Mouse (Mus musculus) CD4-positive, CD25-positive, alpha-beta regulatory T cell, adult 2 months (primary cell): Measurements from ENCODE around the gene Nr1i3.

ENCODE experiments used
- DNase-seq: peaks from one replicate; pipeline ENCODE4 v3.0.0-alpha.2; 2012; ENCODE audit warnings: low read depth, low spot score

Nr1i3 gene

DNA sequence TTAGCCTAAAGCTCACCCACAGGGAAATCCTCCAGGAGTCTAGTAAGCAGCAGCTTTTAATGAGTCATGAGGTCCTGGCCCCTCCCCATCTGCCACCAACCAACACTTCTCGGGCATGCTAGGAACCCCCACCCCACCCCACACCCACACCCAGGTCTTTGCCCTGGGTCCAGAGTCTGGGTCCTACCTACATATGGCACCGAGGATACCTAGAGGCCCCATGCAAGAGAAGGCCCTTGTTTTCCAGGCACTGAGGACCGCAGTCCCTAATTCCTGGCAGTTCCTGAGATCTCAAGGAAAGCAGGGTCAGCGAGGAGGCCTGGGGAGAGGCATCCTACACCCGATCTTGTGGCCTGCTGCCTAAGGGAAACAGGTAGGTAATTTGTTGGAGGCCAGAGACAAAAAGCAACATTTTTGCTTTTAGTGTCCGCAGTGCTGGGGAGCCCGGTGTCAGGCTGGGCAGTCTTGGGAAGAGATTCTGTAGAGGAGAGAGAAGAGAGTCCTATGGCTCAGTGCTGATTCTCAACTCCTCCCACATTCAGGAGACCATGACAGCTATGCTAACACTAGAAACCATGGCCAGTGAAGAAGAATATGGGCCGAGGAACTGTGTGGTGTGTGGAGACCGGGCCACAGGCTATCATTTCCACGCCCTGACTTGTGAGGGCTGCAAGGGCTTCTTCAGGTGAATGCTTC lies at the start of gene Nr1i3:
TSS of gene Nr1i3 (plus strand) at position 170 of the 696 bp plus-strand sequence.
- no peak for DNase-seq

DNA sequence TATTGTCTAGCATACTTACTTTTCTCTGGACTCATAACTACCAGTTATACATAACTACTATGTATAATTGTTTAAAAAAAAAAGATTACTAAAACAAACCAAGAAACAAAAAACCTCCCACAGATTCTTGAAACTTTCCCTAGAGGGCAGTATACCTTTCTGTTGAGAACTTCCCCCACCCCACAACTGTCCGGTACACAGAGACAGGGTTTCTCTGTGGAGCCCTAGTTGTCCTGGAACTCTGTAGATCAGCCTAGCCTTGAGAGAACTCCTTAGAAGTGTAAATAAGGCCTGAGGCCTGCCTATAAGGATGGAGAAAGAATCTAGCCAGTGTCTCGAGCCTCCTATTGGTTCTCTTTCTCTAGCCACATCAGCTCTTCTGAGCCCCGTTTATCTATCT lies 49.5 kb upstream of the Nr1i3 start:
- DNase-seq, result peak; percentile 11

DNA sequence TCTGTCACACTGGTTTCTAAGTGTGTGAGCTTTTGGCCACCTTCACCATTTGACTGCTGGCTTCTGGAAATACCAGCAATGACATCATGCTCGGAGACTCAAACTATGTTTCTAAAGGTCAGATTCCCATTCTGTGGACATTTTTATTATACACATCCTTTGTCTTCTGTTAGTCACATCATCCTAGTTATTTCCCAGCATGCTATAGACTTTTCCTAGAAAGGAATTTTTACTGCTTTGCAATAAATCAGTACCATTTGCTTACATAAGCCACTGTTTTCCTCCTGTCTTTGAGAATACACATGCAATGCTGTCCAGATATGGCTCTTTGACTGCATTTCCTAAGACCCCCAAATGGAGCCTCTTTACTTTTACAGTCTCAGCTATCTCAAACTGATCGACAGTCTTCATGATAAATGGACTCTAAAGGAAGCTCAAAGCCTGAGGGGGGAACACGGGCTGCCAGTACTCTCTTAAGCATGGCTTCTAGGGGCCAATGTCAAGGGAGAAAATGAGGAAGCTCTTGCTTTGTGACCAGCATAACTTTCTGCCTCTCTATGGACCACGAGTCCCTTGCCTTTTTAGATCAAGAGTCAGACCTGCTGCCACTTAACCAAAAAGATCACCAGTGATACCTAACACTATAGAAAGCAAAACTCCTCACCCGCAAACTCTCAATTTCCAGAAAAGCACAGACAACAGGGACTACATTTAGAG lies 48.0 kb upstream of the Nr1i3 start:
- no peak for DNase-seq

DNA sequence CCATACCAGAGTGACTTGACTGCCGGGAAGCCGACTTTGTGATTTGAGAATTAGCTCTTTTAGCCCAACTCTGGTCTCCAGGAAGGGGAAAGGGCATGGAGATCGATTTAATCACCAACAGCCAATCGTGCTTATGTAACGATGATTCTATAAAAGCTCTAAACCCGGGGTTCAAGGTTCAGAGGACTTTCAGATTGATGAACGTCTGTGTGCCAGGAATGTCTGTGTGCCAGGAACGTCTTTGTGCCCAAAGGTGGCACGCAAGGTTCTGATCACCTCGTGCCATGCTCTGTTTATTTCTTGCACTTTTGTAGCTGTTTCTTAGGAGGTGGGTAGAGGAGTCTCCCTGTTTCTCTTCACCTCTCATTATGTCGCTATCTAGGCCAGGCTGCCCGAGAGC lies 44.9 kb upstream of the Nr1i3 start:
- no peak for DNase-seq

DNA sequence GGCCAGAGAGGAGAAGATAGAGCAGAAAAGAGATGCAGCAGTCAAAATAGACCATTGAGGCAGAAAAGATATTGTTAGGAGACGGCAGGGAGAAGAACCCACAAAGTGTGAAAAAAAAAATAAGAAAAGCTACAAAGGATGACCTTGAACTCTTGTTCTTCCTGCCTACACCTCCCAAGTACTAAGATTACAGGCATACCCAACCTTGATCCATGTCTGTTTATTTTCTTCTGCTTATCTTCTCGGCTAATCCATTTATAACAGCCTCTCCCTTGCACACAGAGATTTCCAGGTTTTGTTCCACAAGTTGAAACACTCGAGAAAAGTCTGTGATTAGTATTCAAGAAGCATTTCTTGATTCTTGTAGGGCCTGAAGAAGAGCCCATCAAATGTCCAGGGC lies 43.9 kb upstream of the Nr1i3 start:
- DNase-seq, result no peak

DNA sequence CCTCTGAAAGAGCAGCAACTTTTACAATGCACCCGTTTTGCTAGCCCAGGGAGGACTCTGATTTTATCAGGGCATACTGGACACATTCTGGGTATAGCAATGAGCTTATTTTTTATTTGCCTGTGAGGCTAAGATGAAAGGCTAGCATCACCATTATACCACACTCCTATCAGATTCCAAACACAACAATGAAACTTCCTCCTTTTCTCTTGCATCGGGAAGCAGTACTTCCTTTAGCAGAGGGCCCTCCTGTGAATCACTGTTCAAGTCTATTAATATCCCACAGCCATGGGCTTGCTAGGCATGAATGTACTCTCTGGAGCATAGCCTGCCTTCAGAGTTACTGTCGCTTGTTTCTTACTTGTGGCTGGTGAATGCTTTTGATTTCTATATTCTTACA lies 42.6 kb upstream of the Nr1i3 start:
- no peak for DNase-seq

DNA sequence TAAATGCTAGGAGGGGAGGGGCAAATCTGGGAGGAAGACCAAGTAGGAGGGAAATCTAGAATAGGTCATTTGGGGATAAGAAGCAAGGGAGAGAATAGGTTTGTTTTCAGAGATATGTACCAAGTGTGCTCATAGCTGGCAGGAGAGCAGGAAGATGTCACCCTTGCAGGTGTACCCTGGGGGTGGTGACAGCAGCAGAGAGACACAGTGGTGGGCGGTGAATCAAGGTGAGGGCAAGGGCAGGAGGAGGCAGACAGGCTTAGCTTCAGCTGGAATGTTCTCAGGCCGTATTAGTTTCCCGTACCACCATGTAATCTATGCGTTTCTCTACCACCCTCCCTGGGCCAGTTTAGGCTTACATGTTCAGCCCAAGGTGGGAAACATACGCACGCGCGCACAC lies 41.0 kb upstream of the Nr1i3 start:
- DNase-seq, result no peak

DNA sequence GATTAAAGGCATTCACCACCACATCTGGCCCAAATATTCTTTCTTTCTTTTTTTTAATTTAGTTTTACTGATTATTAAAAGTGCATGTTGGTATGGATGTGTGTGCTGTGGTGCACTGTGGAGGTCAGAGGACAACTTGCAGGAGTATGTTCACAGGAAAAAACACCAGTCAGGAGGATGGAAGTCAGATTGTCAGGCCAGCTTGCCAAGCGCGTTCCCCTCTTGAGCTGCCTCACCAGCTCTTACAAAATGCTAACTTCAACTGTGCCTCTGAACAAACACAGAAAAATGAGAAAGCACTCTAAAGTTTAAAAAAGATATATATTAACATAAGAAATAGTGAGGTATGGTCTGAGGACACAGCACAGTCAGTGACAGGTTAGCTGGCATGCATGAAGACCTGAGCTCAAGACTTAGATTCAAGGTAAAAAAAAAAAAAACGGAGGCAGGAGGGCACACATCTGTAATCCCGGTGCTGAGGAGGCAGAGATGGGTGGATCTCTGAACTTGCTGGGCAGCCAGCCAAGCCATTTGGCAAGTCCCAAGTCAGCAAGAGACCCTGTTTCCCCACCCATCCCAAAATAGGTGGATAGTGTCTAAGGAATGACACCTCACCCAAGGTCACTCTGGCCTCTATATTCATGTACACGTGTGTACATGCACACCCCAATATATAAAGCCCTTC lies 34.1 kb upstream of the Nr1i3 start:
- DNase-seq, result no peak

DNA sequence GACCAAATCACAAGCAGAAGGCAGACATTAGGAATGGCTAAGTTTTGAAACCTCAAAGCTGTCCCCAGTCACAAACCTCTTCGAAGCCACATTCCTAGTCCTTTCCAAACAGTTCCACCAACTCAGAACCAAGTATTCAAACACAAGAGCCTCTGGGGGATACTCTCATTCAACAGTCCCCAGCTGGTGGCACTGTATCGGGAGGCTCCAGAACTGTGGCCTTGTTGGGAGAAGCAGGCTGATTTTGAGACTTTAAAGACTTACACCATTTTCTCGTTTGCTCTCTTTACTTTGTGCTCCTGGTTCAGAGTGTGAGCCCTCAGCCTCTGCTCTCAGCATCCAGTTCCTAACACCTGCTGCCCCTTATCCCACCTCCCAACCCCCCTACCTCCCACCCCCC lies 30.7 kb upstream of the Nr1i3 start:
- no peak for DNase-seq

DNA sequence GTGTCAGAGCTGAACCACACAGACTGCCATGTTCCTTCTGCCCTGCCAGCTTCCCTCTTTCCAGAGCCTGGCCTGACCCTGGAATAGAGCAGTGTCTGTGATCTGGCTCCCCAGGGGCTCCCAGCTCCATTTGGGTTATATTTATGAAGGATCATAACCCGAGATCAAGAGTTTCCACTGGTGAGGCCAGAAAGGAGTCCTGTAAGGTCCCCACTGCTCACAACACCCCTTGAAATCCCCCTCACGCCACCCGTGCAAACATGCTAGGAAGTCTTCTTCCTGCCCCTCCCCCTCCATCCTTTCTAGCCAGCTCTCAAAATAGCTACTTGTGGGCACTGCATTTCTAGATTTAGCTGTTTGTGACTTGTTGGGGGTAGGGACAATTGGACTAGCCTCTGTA lies 30.1 kb upstream of the Nr1i3 start:
- DNase-seq, result peak; percentile 14

DNA sequence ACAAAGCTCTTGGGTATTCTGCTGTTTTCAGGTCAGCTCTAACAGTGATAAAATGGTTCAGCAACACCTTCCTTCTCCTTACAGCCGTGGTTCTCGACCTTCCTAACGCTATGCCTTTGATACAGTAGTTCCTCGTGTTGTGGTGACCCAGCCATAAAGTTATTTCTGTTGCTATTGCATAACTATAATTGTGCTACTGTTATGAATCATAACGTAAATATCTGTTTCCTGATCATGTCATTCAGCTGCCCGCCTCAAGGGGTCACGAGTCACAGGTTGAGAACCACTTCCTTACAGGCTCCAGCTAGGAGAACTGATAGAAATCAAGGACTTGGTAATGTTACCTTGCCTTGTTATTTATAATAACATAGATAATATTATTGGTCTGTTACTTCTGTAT lies 29.5 kb upstream of the Nr1i3 start:
- peak; percentile 69 for DNase-seq

DNA sequence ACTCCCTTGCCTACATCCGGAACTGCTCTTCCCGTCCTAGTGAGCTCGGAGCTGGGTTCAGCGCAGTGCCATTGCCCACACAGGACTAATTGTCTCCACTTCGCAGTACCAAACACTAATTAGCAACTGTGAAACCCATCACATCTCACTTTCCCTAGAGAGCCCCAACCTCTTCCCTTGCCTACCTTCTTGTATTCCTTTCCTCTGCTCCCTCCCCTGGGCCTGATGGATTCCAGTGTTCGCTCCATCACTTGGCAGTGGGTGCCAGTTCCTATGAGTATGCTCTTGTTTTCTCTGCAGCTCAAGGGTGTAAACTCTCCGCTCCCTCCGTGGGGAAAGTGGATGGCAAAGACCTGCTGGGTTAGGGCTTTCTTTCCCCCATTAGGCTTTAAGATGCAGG lies 28.1 kb upstream of the Nr1i3 start:
- no peak for DNase-seq

DNA sequence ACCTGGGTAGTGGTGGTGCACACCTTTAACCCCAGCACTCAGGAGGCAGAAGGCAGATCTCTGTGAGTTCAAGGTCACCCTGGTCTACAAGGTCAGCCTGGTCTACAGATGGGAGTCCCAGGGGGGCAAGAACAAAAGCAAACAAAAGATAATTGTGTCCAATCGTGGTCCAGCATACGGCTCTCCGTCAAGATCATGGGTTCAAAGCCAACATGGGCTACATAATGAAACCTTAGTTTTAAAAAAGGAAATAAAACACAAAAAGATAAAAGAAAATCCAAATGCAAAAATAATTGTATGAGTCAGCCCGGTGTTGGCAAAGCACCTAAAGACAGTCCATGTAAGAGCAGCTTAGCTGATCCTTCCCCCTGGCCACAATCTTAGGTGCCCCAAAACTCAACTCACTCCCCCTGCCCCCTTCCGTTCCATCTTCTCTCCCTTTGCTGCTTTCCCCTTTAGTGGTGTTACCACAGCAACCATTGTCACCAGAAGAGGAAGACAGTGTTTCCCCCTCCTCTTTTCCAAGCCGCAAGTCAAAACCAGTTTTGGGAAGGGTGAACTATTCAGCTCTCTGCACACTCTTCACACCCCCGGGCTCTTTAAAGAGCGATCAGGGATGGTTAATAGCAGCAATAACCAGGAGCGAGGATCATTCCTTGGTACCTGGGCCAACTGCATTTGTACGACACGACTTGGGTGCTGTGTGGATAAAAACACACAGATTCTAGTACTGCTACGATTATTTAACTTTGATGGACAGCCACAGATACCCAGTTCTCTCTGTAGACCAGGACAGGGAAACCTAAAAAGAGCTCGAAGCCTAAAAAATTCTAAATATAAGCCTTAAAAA lies 25.7 kb upstream of the Nr1i3 start:
- DNase-seq, result no peak

DNA sequence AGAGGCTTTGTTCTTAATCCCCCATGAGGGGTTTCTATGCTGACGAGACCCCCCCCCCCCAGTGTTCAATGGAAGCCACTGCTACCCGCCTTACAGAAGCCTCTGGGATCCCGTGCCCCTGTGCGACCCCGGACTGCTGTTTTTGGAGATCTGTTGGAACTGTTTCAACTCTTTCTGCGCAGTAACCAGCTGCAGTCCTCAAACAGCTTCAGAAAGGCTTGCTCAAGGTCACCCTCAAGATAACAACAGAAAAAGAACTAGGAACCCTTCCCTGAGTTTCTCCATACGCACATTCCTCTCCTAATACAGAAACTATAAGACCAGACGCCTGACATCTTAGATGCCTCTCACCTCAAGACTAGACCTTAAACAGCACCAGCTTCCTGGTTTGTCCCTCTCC lies 24.7 kb upstream of the Nr1i3 start:
- DNase-seq, result no peak

DNA sequence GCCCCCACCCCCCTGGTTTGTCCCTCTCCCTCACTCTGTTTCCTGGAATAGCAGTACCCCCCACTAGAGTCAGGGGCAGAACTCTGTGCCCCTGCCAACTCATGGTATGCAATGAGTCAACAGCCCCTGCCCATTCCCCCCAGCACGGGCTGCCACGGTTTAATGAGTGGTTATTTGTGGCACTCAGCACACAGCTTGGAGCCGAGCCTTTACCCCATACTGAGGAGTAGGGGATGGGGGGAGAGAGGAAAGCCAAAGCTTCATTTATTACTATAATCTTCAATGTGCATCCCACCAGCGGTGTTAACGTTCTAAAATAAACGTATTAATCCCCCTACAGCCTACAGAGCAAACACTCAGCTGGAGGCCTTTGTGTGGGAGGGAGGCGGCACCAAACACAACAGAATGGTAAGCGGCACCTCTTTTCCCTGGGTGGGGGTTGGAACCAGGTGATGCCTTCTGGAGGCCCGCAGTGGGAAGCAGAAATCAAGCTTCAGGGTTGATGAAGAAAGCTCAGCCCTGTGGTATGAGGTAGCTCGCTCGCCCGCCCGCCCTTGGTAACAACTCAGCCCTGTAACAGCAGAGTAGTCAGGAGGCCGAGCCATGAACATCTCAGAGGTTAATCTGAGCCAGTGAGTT lies 24.2 kb upstream of the Nr1i3 start:
- DNase-seq, result no peak

DNA sequence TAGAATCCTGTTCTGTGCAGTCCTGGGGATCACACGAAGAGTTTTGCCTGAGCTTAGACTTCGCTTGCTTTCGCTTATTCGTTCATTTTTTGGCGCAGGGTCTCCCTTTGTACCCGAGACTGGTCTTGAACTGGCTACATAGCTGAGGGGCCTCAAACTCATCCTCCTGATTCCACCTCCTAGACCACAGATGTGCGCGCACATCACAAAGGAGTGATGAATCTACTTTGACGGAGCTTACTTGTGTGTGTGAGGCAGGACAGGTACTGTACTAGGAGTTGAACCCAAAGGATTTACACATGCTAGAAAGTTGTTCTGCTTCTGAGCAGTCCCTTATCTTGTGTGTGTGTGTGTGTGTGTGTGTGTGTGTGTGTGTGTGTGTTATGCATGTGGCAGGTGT lies 22.9 kb upstream of the Nr1i3 start:
- no peak for DNase-seq

DNA sequence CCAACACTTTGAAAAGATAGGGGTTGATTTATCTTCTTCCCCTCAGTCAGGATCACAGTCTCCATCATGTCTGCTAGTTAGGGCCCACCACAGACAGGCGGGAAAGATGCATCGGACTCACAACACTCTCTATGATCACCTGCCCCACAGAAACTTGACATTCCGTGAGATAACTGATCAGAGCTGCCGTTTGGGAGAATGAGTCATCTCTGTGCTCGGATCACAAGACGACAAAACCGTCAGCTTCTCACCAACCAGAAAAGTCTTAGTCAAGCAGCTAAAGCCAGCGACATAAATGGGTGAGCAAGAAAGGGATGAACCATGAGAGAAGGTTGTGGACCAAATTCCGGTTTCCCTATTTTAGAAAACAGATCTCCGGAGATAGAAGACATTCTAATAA lies 21.5 kb upstream of the Nr1i3 start:
- no peak for DNase-seq

DNA sequence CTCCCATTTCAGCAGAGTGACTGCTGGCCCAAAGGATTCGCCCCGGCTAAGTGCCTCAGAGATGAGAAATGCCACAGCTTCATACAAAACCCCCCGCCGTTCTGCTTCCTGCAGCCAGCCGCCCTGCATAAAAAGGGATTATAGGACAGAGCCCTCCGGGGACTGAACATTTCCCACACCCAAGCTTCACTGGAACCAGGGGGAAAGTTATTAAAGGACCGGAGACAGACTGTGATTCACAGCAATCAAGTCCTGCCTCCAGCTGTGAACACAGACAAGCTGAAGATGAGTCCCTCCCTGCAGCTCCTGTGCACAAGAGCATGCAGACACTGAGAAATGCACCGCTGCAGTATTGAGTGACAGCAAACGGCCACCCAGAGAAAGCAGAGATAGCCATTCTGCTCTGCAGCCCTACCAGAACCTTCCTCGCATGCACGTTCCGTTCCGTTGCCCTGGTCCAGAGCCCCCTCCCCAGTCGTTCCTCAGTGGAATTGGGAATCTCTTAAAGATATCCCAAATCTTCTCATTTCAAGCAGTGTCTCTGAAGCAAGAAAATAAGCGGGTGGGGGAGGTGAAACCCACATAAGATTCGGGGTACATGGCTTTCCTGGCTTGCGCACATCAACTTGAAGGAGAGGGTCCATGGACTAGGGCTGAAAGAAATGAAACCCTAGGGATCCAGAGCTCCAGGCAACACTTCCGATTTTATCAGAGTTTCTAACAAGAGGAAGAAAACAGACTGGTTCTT lies 20.5 kb upstream of the Nr1i3 start:
- no peak for DNase-seq

DNA sequence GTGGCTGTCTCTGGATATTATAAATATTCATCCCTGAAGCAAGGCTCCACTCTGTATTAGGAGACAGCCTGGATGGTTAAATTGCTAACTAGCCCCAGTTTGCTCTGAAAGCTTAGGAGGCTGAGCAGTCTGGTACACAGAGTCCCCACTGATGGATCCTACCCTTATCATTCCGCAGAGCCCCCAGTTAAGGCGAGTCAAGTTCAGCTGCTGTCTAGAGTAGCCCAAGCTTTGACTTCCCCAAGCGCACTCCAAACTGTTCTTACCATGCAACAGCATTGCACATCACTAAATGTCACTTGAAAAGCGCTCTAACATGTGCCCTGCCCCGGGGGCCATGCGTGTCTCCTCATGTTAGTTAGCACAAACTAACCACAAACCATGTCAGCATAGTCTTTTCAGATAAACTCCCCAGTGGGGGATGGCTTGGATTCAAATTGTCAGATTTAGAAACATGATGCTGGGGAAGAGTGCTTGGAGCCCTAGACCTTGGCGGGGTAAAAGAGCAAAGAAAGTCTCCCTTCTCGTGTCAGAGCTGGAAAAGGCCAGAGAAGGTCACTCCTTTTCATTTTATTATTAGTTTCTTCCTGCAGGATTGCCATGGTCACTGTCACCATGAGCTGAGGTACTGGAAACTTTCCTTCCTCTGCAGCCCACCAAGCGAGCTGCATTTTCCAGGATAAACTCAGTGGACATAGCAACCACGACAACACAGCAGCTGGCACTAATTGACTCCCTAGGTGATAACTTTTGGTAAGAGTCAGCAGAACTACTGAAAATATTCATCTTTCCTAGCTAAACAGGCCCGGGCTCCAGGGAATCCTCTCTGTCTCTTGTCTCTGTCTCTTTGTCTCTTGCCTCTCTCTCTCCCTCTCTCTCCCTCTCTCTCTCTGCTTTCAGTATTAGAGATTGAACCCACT lies 19.6 kb upstream of the Nr1i3 start:
- no peak for DNase-seq
